Mouse (Mus musculus): ENCODE data around the gene Adat1.
"Not testable (repeated sequence)": the region's sequence is repeated elsewhere in the genome, so short reads cannot be mapped to it uniquely, and the experiment has no call there.

- not testable (repeated sequence) for TF ChIP-seq CTCF (IDR thresholded peaks at IDR 0.05; ENCODE audit: control insufficient read depth, insufficient read depth, insufficient replicate concordance, low read depth, low read length); POLR2A (IDR thresholded peaks at IDR 0.05; ENCODE audit: control insufficient read depth, low read depth, low read length)
Measured at GRCm38 (mm10) chr8:111938076-111938985, 53.8 kb downstream of the Adat1 start.

Measured in testis, adult 2 months (tissue).